Mouse (Mus musculus) kidney, postnatal 0 days (tissue): ENCODE measurements around the gene Tbc1d16. TPM values are rescaled to one million over a fixed set of nuclear protein-coding genes. Genes with fewer than 3 reads are reported as not detected.

Experiments
- ATAC-seq: fragments of 200-750 bp; cut with Nextera tagmentation; replicated peaks from 2 replicates; pipeline ENCODE4 v1.8.0; 2017; ENCODE audit warnings: low read depth, moderate number of reproducible peaks, moderate TSS enrichment, moderate library complexity; ENCODE audit not compliant: low FRiP score
- DNase-seq: peaks from one replicate; pipeline ENCODE4 v3.0.0-alpha.2; 2016; ENCODE audit warnings: low spot score
- H3K27ac ChIP-seq: fragments of 300-500 bp; sonication (generic); 2 replicates; pipeline ENCODE4 v1.5.1; 2014; ENCODE audit warnings: mild to moderate bottlenecking
- H3K27me3 ChIP-seq: fragments of 300-500 bp; sonication (generic); 2 replicates; pipeline ENCODE4 v1.6.1; 2014; ENCODE audit warnings: low read length, mixed read lengths; ENCODE audit not compliant: insufficient read depth
- H3K36me3 ChIP-seq: fragments of 300-500 bp; sonication (generic); 2 replicates; pipeline ENCODE4 v1.6.1; 2014; ENCODE audit warnings: low read length, mixed read lengths; ENCODE audit not compliant: insufficient read depth
- H3K4me1 ChIP-seq: fragments of 300-500 bp; sonication (generic); replicated peaks from 2 replicates; pipeline ENCODE4 v1.6.1; 2014; ENCODE audit warnings: antibody characterized with exemption, low read length, mixed read lengths; ENCODE audit not compliant: insufficient read depth
- H3K4me2 ChIP-seq: fragments of 300-500 bp; sonication (generic); 2 replicates; pipeline ENCODE4 v1.6.1; 2014; ENCODE audit warnings: mild to moderate bottlenecking, low read length, moderate library complexity, mixed read lengths
- H3K4me3 ChIP-seq: fragments of 300-500 bp; sonication (generic); replicated peaks from 2 replicates; pipeline ENCODE4 v1.5.1; 2014; ENCODE audit warnings: low read depth, low read length
- H3K9ac ChIP-seq: fragments of 300-500 bp; sonication (generic); 2 replicates; pipeline ENCODE4 v1.6.1; 2014; ENCODE audit warnings: low read depth, low read length
- H3K9me3 ChIP-seq: fragments of 300-500 bp; sonication (generic); replicated peaks from 2 replicates; pipeline ENCODE4 v1.6.1; 2016; ENCODE audit warnings: low read length, inconsistent platforms, mixed read lengths
- CTCF ChIP-seq: IDR thresholded peaks from 2 replicates; pipeline ENCODE4 v1.5.1; 2016; ENCODE audit warnings: antibody characterized with exemption, low read depth, mild to moderate bottlenecking, moderate library complexity
- WGBS: fragments of 180-500 bp; shearing (Covaris S2); extraction: QIAGEN DNeasy Blood & Tissue Kit; methylation state at CpG from one replicate; pipeline ENCODE4 v1.1.7; 2014; 5-methylcytosine and 5-hydroxymethylcytosine counted together
- polyA plus RNA-seq: library from polyadenylated mRNA; unstranded; fragments of >200 nt; fragmentation: Nextera tagmentation; extraction: Ambion mirVana; gene quantifications from 2 replicates; pipeline ENCODE4 v1.2.1, GENCODE M21; 2015

The Tbc1d16 gene
- polyA plus RNA-seq, 1 experiment from 2014 or later = 9.2 TPM

DNA sequence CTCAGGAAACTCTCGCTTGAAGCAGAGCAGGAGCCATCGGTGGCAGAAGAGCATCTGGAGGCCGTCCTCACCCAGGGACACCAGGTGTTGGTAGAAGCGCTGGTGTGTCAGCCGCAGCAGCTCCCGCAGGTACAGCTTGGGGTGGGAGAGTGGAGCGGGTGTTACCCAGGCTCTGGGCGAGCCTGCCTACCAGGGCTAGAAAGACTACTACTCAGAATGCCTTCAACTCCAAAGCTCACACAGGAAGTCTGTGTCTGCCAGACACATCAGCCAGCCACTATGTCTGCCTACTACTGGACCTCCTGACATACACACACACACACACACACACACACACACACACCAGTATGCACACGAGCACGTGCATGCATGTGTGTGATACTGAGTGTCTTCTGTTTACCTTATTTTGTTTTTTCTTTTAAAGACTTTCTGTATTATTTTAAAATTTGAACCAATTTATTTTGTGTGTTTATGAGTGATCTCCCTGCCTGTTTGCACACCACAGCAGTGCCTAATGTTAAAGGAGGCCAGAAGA, 77.2 kb downstream of the Tbc1d16 start:
- 94% methylated on average over 10 of the region's 10 CpGs for WGBS

DNA sequence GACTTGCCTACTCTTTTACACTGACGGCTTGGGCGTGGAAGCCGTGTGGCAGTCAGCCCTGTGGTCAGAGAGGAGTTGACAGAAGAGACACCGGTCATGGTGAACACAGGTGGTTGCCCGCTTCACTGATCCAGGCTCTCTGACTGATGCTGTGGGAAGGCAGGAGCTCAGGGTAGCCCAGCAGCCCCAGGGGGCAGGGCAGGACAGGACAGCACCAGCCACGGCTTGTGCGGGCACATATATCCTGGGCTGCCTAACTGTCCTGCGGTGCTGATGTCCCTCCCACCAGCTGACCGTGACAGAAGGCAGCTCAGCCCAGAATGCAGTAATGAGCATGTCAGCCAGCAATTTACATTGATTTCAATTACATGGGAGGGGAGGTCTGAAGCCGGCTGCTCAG, 77.9 kb downstream of the Tbc1d16 start:
- ATAC-seq = no peak
- 0 out of 2 replicates have a peak, but pooled peaks cover 19% of the 10 kb centered on the region for H3K36me3 ChIP-seq
- H3K4me1 ChIP-seq = peaks cover 4% of the 10 kb centered on the region; the same call in 1 of the 2 replicates
- no peaks in the 10 kb centered on the region for H3K27me3 ChIP-seq
- H3K4me2 ChIP-seq = no peak overlapping the region
- WGBS = 71% methylated on average over 10 of the region's 10 CpGs
- no peak for TF ChIP-seq CTCF
- no peak overlapping the region for H3K9ac ChIP-seq
- no peaks in the 10 kb centered on the region for H3K9me3 ChIP-seq
- DNase-seq = no peak
- H3K4me3 ChIP-seq = no peak overlapping the region
- H3K27ac ChIP-seq = no peak overlapping the region

More for the DNA sequence above, 77.2 kb downstream of the Tbc1d16 start:
- Histone ChIP-seq H3K27ac (no peak overlapping the region), H3K27me3 (no peaks in the 10 kb centered on the region), H3K4me1 (peaks cover 4% of the 10 kb centered on the region; the same call in 1 of the 2 replicates), H3K9me3 (no peaks in the 10 kb centered on the region), H3K4me2 (no peak overlapping the region), H3K4me3 (no peak overlapping the region), H3K36me3 (0 out of 2 replicates have a peak, but pooled peaks cover 19% of the 10 kb centered on the region), H3K9ac (no peak overlapping the region)
- DNase-seq (no peak), ATAC-seq (no peak)
- no peak for TF ChIP-seq CTCF

DNA sequence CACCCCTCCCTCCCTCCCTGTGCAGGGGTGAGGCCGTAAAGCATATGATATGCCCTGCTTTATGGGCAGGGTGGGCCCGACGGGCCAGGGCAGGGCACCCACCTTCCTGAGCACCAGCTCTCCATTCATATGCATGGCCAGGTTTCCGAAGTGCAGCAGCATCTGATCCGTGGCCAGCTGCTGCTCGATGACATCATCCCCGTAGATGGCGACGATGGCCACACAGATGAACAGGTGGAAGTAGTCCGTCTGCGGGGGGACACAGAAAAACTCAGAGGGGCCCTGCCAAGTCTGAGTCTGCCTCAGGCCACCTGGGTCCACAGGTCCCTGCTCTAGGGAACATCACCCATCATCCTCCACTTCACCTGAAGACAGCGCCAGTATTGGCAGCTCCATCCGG, 79.5 kb downstream of the Tbc1d16 start:
- WGBS = 87% methylated on average over 13 of the region's 13 CpGs
- H3K4me1 ChIP-seq = peaks cover 4% of the 10 kb centered on the region; the same call in 1 of the 2 replicates
- no peaks in the 10 kb centered on the region for H3K9me3 ChIP-seq
- H3K27me3 ChIP-seq = no peaks in the 10 kb centered on the region
- H3K27ac ChIP-seq = no peak overlapping the region
- DNase-seq (no peak), ATAC-seq (no peak)
- no peak overlapping the region for H3K9ac ChIP-seq
- no peak overlapping the region for H3K4me3 ChIP-seq
- TF ChIP-seq CTCF = no peak
- 0 out of 2 replicates have a peak, but pooled peaks cover 19% of the 10 kb centered on the region for H3K36me3 ChIP-seq
- H3K4me2 ChIP-seq = no peak overlapping the region

- DNase-seq (no peak), ATAC-seq (no peak)
- no peak for TF ChIP-seq CTCF
- Histone ChIP-seq H3K4me2 (no peak overlapping the region), H3K36me3 (0 out of 2 replicates have a peak, but pooled peaks cover 11% of the 10 kb centered on the region), H3K4me1 (peaks cover 3% of the 10 kb centered on the region), H3K4me3 (no peak overlapping the region), H3K27ac (no peak overlapping the region), H3K9ac (no peak overlapping the region), H3K27me3 (no peaks in the 10 kb centered on the region), H3K9me3 (no peaks in the 10 kb centered on the region)
- WGBS = 90% methylated on average over 8 of the region's 8 CpGs
These were observed 81.1 kb downstream of the Tbc1d16 start for GRCm38 (mm10) chr11:119147153-119147552.

- no peak overlapping the region for H3K9ac ChIP-seq
- TF ChIP-seq CTCF = no peak
- DNase-seq = no peak
- no peak for ATAC-seq
- no peaks in the 10 kb centered on the region for H3K9me3 ChIP-seq
- 0 out of 2 replicates have a peak, but pooled peaks cover 11% of the 10 kb centered on the region for H3K36me3 ChIP-seq
- 38% methylated on average over 12 of the region's 12 CpGs for WGBS
- no peak overlapping the region for H3K4me3 ChIP-seq
- H3K4me2 ChIP-seq = no peak overlapping the region
- H3K27me3 ChIP-seq = no peaks in the 10 kb centered on the region
- peaks cover 3% of the 10 kb centered on the region; the same call in 1 of the 2 replicates for H3K4me1 ChIP-seq
- no peak overlapping the region for H3K27ac ChIP-seq
These were observed 82.2 kb downstream of the Tbc1d16 start for GRCm38 (mm10) chr11:119146140-119146539.

DNA sequence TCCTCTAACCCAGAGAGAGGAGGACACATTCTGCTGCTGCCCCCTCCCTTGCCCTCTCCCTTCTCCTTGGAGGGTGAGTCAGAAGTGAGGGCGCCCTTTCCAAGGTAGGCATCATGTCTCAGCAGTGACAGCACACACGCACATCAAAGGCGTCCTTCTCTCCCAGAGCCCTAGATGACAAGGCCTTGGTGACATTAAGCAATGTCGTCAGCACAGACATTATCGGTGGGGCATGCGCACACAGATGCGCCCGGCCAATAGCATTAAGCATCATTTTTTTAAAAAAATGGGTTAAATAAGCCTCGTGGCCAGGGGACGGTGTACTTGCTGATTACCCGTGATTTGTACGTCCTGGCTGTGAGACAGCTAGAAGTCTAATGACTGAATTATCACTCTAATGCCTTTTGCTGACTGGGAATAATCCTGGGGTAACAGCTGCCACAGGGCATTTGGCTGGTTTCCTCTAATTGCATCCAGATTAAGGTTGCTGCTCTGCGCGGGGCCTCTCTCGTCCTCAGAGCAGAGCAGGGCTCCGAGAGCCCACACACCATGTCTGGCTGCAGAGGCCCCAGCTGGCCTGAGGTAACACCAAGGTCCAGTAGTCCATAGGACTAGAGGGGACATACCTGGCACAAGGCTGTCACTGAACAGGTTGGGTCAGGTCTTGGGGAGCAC, 83.4 kb downstream of the Tbc1d16 start:
- no peak for DNase-seq
- no peaks in the 10 kb centered on the region for H3K9me3 ChIP-seq
- 74% methylated on average over 16 of the region's 16 CpGs for WGBS
- no peak overlapping the region for H3K27ac ChIP-seq
- H3K4me2 ChIP-seq = no peak overlapping the region
- H3K9ac ChIP-seq = no peak overlapping the region
- H3K4me3 ChIP-seq = no peak overlapping the region
- H3K4me1 ChIP-seq = peaks cover 3% of the 10 kb centered on the region; the same call in 1 of the 2 replicates
- ATAC-seq = no peak
- TF ChIP-seq CTCF = no peak
- 0 out of 2 replicates have a peak, but pooled peaks cover 11% of the 10 kb centered on the region for H3K36me3 ChIP-seq
- H3K27me3 ChIP-seq = no peaks in the 10 kb centered on the region
